Mouse (Mus musculus) neural tube, embryonic 12.5 days (tissue): Measurements from ENCODE around the gene Tmem174. TPM values are rescaled to one million over a fixed set of nuclear protein-coding genes. Genes with fewer than 3 reads are reported as not detected.

Experiments used
- ATAC-seq: fragments of 200-750 bp; cut with Nextera tagmentation; 2 replicates; pipeline ENCODE4 v1.8.0; 2017; ENCODE audit warnings: low read depth, mild to moderate bottlenecking, moderate TSS enrichment, moderate library complexity; ENCODE audit not compliant: low FRiP score
- H3K27ac ChIP-seq: fragments of 300-500 bp; sonication (generic); 2 replicates; pipeline ENCODE4 v1.5.1; 2016
- H3K27me3 ChIP-seq: fragments of 300-500 bp; sonication (generic); replicated peaks from 2 replicates; pipeline ENCODE4 v1.6.1; 2016; ENCODE audit warnings: mild to moderate bottlenecking
- H3K36me3 ChIP-seq: fragments of 300-500 bp; sonication (generic); 2 replicates; pipeline ENCODE4 v1.6.1; 2016; ENCODE audit warnings: mild to moderate bottlenecking
- H3K4me1 ChIP-seq: fragments of 300-500 bp; sonication (generic); 2 replicates; pipeline ENCODE4 v1.6.1; 2016
- H3K4me2 ChIP-seq: fragments of 300-500 bp; sonication (generic); replicated peaks from 2 replicates; pipeline ENCODE4 v1.6.1; 2016; ENCODE audit warnings: mild to moderate bottlenecking
- H3K4me3 ChIP-seq: fragments of 300-500 bp; sonication (generic); 2 replicates; pipeline ENCODE4 v1.5.1; 2016
- H3K9ac ChIP-seq: fragments of 300-500 bp; sonication (generic); 2 replicates; pipeline ENCODE4 v1.6.1; 2016; ENCODE audit warnings: mild to moderate bottlenecking
- H3K9me3 ChIP-seq: fragments of 300-500 bp; sonication (generic); 2 replicates; pipeline ENCODE4 v1.6.1; 2016; ENCODE audit warnings: mild to moderate bottlenecking
- WGBS: fragments of 180-500 bp; shearing (Covaris S2); methylation state at CpG from one replicate; pipeline ENCODE4 v1.1.7; 2016; 5-methylcytosine and 5-hydroxymethylcytosine counted together
- polyA plus RNA-seq: library from polyadenylated mRNA; unstranded; fragments of >200 nt; fragmentation: Nextera tagmentation; extraction: Ambion mirVana; gene quantifications from 2 replicates; pipeline ENCODE4 v1.2.1, GENCODE M21; 2016

The Tmem174 gene
- polyA plus RNA-seq, 1 experiment from 2014 or later, result not detected

DNA sequence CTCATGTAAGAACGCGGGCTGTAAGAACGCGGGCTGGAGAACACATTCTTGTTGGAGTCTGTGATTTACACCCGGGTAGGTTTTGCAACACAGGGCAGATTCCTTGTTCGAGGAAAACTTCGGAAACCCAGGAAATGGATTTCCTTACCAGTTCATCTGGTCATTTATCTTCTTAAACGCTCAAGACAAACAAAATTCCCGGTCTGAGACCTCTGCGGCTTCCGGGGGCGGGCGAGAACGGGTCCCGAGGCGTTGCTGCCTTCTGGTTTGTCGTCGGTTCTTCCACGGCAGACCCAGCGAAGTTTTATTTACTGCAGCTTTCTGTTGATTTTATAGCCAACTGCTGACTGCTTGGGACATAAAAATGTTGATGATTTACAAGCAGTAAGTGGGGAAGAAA, 10.5 kb downstream of the Tmem174 start:
- 0 out of 2 replicates have a peak, but pooled peaks cover 3% of the 10 kb centered on the region for H3K27me3 ChIP-seq
- no peak overlapping the region for H3K27ac ChIP-seq
- H3K4me3 ChIP-seq, result no peak overlapping the region
- 0 out of 2 replicates have a peak, but pooled peaks cover 8% of the 10 kb centered on the region for H3K4me1 ChIP-seq
- no peak overlapping the region for H3K4me2 ChIP-seq
- H3K36me3 ChIP-seq, result no peaks in the 10 kb centered on the region
- H3K9ac ChIP-seq, result no peak overlapping the region
- no peaks in the 10 kb centered on the region for H3K9me3 ChIP-seq
- WGBS, result 77% methylated on average over 20 of the region's 20 CpGs
- ATAC-seq, result no peak

DNA sequence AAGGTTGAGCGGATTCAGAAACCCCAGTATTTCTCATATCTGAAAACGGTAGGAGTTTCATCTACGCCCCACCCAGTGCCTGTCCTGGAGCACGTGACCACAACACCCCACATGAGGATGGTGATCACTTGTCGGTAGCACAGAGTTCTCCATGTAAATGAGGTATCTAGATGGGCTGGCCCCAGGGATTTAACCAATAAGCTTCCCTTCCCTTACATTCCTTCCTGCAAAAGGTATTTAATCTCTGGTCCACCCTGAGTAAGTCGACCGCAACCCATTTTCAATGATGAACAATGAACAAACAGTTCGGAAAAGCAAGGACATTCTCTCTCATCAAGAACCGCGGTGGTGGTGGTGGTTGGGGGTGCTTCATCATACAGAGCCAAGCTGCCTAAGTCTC, 12.7 kb downstream of the Tmem174 start:
- Histone ChIP-seq H3K4me1 (no peaks in the 10 kb centered on the region), H3K4me2 (no peak overlapping the region), H3K4me3 (no peak overlapping the region), H3K36me3 (no peaks in the 10 kb centered on the region), H3K27me3 (no peaks in the 10 kb centered on the region), H3K9ac (no peak overlapping the region), H3K9me3 (no peaks in the 10 kb centered on the region), H3K27ac (no peak overlapping the region)
- 93% methylated on average over 10 of the region's 10 CpGs for WGBS
- ATAC-seq, result no peak

DNA sequence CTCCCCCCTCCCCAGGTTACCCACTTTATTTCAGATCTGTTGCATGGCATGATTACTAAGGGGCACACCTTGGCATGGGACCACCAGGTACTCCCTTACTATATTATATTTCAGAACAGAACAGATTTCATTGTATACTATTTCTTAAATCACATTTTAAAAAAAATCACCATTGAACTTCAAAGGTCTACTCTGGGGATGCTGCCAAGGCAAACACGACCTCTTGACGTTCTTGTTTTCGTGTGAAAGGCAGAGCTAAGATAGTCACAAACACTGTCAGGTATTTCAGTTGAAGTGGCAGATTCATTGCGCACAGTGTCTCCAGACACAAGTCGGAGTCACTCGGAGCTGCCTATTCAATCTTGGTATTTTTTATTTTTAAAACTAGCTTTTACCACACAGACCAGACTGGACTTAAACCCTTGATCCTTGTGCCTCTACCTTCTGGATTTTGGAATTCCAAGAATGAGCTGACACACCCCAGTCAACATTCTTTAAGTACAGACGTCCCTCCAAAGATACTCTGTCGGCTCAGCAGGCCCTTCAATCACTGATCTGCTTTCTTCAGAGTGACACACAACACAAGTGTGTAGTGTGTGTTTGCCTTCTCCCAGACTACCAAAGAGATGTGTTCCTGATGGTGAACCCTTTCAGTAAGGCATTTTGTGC, 14.2 kb downstream of the Tmem174 start:
- Histone ChIP-seq H3K9me3 (no peaks in the 10 kb centered on the region), H3K4me1 (no peaks in the 10 kb centered on the region), H3K27ac (no peak overlapping the region), H3K36me3 (no peaks in the 10 kb centered on the region), H3K9ac (no peak overlapping the region), H3K27me3 (no peaks in the 10 kb centered on the region), H3K4me3 (no peak overlapping the region), H3K4me2 (no peak overlapping the region)
- 74% methylated on average over 8 of the region's 8 CpGs for WGBS
- no peak for ATAC-seq

DNA sequence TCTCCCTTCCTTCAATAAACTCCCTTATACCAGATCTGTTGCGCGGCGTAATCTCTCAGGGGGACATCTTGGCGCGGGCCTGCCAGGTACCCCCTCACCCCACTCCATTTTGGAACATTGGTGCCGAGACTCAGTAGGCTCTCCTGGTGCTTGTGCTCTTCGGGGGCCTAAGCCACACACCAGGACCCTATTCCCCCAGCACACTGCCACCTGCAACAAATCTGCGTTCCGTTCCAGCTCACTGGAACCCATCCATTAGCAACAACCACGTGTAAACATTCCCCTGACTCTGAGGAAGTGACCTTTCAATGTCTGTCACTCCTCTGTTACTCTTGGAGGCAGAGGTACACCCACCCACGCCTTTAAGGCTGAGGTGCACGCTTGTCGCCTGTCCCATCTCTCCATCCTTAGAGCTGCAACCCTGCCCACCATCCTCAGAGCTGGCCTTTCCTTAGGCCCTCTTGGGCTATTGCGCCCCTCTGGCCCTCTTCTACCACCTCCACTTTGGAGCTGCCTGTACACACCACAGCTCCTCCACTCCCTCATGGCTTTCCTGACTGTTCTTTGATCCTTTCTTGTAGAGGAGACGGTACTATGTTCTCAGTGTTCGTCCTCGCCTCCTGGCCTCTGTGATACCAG, 19.7 kb downstream of the Tmem174 start:
- H3K27ac ChIP-seq, result no peak overlapping the region
- H3K27me3 ChIP-seq, result no peaks in the 10 kb centered on the region
- H3K4me2 ChIP-seq, result no peak overlapping the region
- H3K4me3 ChIP-seq, result no peak overlapping the region
- 78% methylated on average over 17 of the region's 17 CpGs for WGBS
- peaks cover 8% of the 10 kb centered on the region; the same call in 1 of the 2 replicates for H3K9me3 ChIP-seq
- ATAC-seq, result no peak
- no peaks in the 10 kb centered on the region for H3K4me1 ChIP-seq
- H3K9ac ChIP-seq, result no peak overlapping the region
- H3K36me3 ChIP-seq, result no peaks in the 10 kb centered on the region

DNA sequence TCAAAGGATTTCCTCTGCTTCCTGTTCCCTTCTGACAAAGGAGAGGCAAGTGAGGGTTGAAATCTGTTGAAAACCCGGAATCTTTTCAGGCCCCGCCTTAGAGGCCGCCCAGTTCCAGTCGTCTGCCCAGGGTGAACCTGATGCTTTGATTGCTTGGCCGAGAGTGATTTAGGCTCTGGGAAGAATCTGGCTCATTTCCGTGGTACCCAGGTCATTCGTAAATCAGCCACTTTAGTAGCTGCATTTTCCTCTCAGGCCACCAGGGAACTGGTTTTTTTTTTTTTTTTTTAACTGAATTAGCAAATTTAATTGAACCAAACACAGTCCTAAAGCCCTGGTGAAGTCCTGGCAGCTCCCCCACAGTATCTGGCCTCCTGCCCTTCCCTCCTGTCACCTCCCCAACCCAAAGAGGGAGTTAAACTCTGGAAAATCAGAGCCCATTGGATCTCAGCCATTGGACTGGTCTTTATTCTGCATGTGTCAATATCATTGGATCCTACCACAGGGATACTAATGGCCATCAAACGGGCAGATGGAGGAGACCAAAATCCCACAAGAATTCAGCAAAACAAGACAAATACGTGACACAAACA, 29.2 kb downstream of the Tmem174 start:
- H3K4me1 ChIP-seq, result no peaks in the 10 kb centered on the region
- 59% methylated on average over 9 of the region's 9 CpGs for WGBS
- ATAC-seq, result no peak

DNA sequence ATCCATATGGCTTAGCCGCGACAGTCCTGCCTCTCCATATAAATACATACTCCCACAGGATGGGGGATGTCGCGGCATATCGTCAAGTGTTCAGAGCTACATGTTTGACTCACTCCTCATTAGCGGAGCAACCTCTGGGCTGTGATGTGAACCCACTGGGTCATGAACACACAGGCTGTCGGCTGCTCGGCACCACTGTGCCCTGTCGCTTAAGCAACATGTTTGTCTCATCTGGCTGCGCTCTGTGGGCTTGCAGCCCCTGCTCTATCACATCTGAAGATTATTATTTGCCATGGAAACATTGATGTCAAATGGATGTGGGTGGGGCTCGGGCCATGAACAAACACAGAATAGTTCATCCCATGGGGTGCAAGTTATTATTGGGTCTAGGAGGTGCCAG, 33.4 kb downstream of the Tmem174 start:
- no peak overlapping the region for H3K4me2 ChIP-seq
- H3K27me3 ChIP-seq, result no peaks in the 10 kb centered on the region
- WGBS, result 87% methylated on average over 11 of the region's 11 CpGs
- no peak overlapping the region for H3K27ac ChIP-seq
- H3K9ac ChIP-seq, result no peak overlapping the region
- no peak for ATAC-seq
- no peaks in the 10 kb centered on the region for H3K4me1 ChIP-seq
- no peaks in the 10 kb centered on the region for H3K36me3 ChIP-seq
- H3K4me3 ChIP-seq, result no peak overlapping the region
- no peaks in the 10 kb centered on the region for H3K9me3 ChIP-seq

More for the DNA sequence above, 29.2 kb downstream of the Tmem174 start:
- Histone ChIP-seq H3K9me3 (peaks cover 4% of the 10 kb centered on the region; the same call in 1 of the 2 replicates), H3K4me3 (no peak overlapping the region), H3K9ac (no peak overlapping the region), H3K27me3 (no peaks in the 10 kb centered on the region), H3K36me3 (no peaks in the 10 kb centered on the region), H3K27ac (no peak overlapping the region), H3K4me2 (no peak overlapping the region)

DNA sequence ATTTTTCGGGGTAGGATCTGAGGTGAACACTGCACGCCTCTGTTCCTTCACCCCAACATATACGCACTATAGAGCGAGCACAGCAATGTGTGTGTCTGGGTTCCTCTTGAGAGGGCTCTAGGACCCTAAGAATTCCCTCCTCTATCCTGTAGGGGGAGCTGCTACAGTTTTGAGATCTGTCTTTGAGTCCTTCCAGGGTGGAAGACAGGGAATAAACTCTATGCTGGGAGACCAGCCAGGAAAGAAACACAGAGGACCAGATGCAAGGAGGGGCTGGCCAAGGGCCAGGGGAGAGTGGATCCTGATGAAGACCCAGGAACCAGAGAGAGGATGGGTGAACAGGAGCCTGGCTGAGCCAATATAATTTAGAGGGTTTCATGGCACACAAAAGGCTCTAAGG, 40.5 kb downstream of the Tmem174 start:
- no peak overlapping the region for H3K27ac ChIP-seq
- H3K4me2 ChIP-seq, result no peak overlapping the region
- H3K9me3 ChIP-seq, result no peaks in the 10 kb centered on the region
- no peaks in the 10 kb centered on the region for H3K27me3 ChIP-seq
- H3K9ac ChIP-seq, result no peak overlapping the region
- WGBS, result 97% methylated on average over 4 of the region's 4 CpGs
- no peak overlapping the region for H3K4me3 ChIP-seq
- no peak for ATAC-seq
- no peaks in the 10 kb centered on the region for H3K4me1 ChIP-seq
- no peaks in the 10 kb centered on the region for H3K36me3 ChIP-seq

DNA sequence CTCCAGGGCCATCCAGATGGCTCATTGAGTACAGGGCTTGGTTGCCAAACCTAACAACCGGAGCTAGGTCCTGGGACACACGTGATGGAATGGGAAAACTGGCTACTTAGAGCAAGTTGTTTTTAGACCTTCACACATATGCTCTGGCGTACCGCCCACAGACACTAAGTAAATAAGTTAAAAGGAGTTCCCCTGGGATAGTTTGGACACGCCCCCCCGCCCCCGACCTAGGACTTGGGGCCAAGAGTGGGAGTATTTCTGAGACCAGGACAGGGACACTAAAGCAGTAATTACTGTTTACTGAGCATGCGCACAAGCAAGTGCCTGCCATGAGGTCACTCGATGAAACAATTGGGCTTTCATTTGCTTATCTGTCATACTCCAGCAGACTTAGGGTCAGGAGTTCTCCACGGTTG, 42.5 kb downstream of the Tmem174 start:
- WGBS, result 54% methylated on average over 10 of the region's 10 CpGs
- Histone ChIP-seq H3K9me3 (no peaks in the 10 kb centered on the region), H3K9ac (no peak overlapping the region), H3K36me3 (no peaks in the 10 kb centered on the region), H3K4me1 (no peaks in the 10 kb centered on the region; the same call in 1 of the 2 replicates), H3K4me3 (no peak overlapping the region), H3K27me3 (no peaks in the 10 kb centered on the region), H3K4me2 (no peak overlapping the region), H3K27ac (no peak overlapping the region)
- no peak for ATAC-seq

DNA sequence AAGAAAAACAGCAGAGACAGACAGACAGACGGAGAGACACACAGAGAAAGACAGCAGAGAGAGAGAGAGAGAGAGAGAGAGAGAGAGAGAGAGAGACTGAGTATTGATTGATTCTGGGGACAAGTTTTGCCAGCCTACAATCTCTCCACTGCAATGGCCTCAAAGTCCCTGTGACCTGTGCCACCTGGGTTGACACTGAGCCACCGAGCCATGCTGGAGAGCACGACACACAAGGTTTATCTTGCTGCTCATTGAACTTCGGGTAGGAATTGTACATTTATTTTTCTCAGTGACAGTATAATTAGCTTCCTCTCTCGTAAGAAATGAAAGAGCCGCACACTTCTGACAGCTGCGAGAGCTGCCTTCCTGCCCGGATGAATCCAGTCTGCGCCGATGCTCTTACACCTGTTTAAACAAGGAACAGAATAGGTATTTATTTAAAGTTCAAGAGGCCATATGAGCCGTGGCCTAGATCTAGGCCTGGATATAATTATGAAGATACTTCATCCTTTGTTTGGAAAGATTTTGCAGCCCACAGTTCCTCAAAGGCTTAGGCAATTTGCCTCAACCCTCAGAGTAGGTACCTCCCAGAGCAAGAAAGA, 43.2 kb downstream of the Tmem174 start:
- no peaks in the 10 kb centered on the region for H3K27me3 ChIP-seq
- H3K36me3 ChIP-seq, result no peaks in the 10 kb centered on the region
- H3K4me2 ChIP-seq, result no peak overlapping the region
- no peak overlapping the region for H3K27ac ChIP-seq
- H3K4me3 ChIP-seq, result no peak overlapping the region
- no peaks in the 10 kb centered on the region for H3K9me3 ChIP-seq
- no peak overlapping the region for H3K9ac ChIP-seq
- WGBS, result 64% methylated on average over 11 of the region's 11 CpGs
- peaks cover 3% of the 10 kb centered on the region for H3K4me1 ChIP-seq
- ATAC-seq, result no peak

DNA sequence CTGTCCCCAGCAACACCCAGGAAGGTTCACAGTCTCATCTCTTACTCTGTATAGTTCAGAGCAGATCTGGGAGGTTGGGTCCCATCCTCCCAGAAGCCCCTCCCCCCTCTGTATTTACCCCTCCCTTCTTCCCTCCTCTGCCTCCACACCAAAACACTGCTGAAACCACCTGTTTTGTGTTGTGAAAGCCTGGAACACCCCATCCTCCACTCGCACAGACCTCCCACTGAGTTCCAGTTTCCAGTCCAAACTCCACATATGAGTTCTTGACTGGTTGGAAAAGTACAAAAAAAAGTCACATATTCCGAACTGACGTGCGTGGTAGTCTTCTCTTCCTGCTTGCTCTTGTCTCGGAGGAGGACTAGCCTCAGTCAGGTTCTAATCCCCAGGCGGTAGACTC, 45.8 kb downstream of the Tmem174 start:
- Histone ChIP-seq H3K4me1 (peaks cover 12% of the 10 kb centered on the region), H3K36me3 (no peaks in the 10 kb centered on the region), H3K9ac (no peak overlapping the region), H3K27ac (no peak overlapping the region), H3K4me2 (no peak overlapping the region), H3K9me3 (no peaks in the 10 kb centered on the region), H3K4me3 (no peak overlapping the region), H3K27me3 (peaks cover 13% of the 10 kb centered on the region)
- no peak for ATAC-seq
- WGBS, result 69% methylated on average over 6 of the region's 6 CpGs

DNA sequence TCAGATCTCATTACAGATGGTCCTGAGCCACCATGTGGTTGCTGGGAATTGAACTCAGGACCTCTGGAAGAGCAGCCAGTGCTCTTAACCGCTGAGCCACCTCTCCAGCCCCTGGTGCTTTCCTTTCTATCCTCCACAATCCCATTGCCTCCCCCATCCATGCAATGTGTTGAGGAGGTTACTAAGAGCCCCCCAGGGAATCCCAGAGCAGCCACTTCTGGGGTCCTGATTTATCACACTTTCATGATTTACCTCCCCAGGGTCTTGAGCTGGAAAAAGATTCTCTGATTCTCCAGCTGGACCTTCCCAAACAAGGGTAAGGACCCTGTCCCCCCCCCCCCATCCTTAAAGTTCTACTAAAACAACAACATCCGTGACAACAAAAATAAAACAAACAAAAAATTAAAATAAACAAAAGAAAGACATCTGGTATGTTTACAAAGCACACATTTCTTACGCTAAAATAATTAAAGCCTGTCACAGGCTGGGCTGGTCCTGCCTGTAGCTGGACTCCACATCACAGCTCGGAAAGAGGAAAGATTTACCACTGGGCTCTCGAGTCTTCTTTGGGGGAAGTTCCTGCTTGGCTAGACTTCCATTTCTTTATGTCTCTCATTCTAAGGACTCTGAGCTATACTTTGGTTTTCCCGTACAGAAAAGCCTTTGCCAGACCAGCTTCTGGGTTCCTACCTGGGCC, 46.4 kb downstream of the Tmem174 start:
- H3K4me1 ChIP-seq, result peaks cover 12% of the 10 kb centered on the region
- H3K27me3 ChIP-seq, result peaks cover 14% of the 10 kb centered on the region
- no peak overlapping the region for H3K27ac ChIP-seq
- H3K4me2 ChIP-seq, result no peak overlapping the region
- H3K4me3 ChIP-seq, result no peak overlapping the region
- no peak overlapping the region for H3K9ac ChIP-seq
- 69% methylated on average over 6 of the region's 6 CpGs for WGBS
- H3K9me3 ChIP-seq, result no peaks in the 10 kb centered on the region
- ATAC-seq, result no peak
- H3K36me3 ChIP-seq, result no peaks in the 10 kb centered on the region

DNA sequence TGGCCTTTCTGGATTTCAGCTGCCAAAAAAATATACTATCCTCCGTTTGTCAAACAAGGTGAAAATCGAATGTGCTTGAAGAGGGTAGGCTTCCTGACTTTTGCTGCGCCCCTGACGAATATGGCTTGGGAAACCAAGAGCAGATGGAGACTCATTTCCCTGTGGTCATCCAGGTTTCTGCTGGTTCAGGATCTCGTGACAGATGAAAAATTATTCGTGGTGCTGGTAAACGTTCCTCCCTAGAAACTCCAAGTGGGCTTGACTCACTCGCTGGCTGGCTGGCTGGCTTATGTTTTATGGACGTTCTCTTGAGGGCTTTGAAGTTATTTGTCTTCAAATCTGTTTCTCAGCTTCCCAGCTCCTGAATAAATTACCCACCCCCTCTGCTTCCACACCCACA, 47.6 kb downstream of the Tmem174 start:
- peak overlapping the region; percentile 82 for H3K4me2 ChIP-seq
- no peak overlapping the region for H3K4me3 ChIP-seq
- peaks cover 14% of the 10 kb centered on the region for H3K27me3 ChIP-seq
- H3K9me3 ChIP-seq, result no peaks in the 10 kb centered on the region
- H3K36me3 ChIP-seq, result no peaks in the 10 kb centered on the region
- 46% methylated on average over 9 of the region's 9 CpGs for WGBS
- no peak overlapping the region for H3K9ac ChIP-seq
- H3K4me1 ChIP-seq, result peaks cover 12% of the 10 kb centered on the region
- no peak for ATAC-seq
- H3K27ac ChIP-seq, result no peak overlapping the region
